Mouse (Mus musculus) heart, embryonic 11.5 days (tissue): ENCODE data around the gene Dnajb2. TPM values are rescaled to one million over a fixed set of nuclear protein-coding genes. Genes with fewer than 3 reads are reported as not detected.

Experiments
- ATAC-seq: fragments of 200-750 bp; cut with Nextera tagmentation; replicated peaks from 2 replicates; pipeline ENCODE4 v1.8.0; 2017; ENCODE audit warnings: moderate library complexity; ENCODE audit not compliant: insufficient number of reproducible peaks, low FRiP score, low TSS enrichment
- H3K27ac ChIP-seq: fragments of 300-500 bp; sonication (generic); 2 replicates; pipeline ENCODE4 v1.5.1; 2014; ENCODE audit warnings: mild to moderate bottlenecking, low read depth, low read length
- H3K27me3 ChIP-seq: fragments of 300-500 bp; sonication (generic); 2 replicates; pipeline ENCODE4 v1.6.1; 2014; ENCODE audit warnings: mild to moderate bottlenecking, low read length, mixed read lengths; ENCODE audit not compliant: control insufficient read depth, insufficient read depth
- H3K36me3 ChIP-seq: fragments of 300-500 bp; sonication (generic); 2 replicates; pipeline ENCODE4 v1.6.1; 2014; ENCODE audit warnings: mild to moderate bottlenecking, low read length, moderate library complexity, mixed read lengths; ENCODE audit not compliant: control insufficient read depth, insufficient read depth
- H3K4me1 ChIP-seq: fragments of 300-500 bp; sonication (generic); 2 replicates; pipeline ENCODE4 v1.6.1; 2014; ENCODE audit warnings: low read length; ENCODE audit not compliant: control insufficient read depth, insufficient read depth
- H3K4me2 ChIP-seq: fragments of 300-500 bp; sonication (generic); 2 replicates; pipeline ENCODE4 v1.6.1; 2014; ENCODE audit warnings: mild to moderate bottlenecking, moderate library complexity
- H3K4me3 ChIP-seq: fragments of 300-500 bp; sonication (generic); 2 replicates; pipeline ENCODE4 v1.5.1; 2014; ENCODE audit warnings: low read depth, low read length
- H3K9ac ChIP-seq: fragments of 300-500 bp; sonication (generic); 2 replicates; pipeline ENCODE4 v1.6.1; 2014; ENCODE audit warnings: mild to moderate bottlenecking, low read depth, low read length, moderate library complexity
- H3K9me3 ChIP-seq: fragments of 300-500 bp; sonication (generic); replicated peaks from 2 replicates; pipeline ENCODE4 v1.6.1; 2016; ENCODE audit warnings: low read length; ENCODE audit not compliant: control insufficient read depth
- WGBS: fragments of 180-500 bp; shearing (Covaris S2); extraction: QIAGEN DNeasy Blood & Tissue Kit; methylation state at CpG from one replicate; pipeline ENCODE4 v1.1.7; 2014; ENCODE audit not compliant: insufficient replicate concordance; 5-methylcytosine and 5-hydroxymethylcytosine counted together
- microRNA-seq: library from miRNA; unstranded; fragments of <30 nt; microRNA quantifications from one replicate; pipeline ENCODE4, GENCODE M21; 2016; ENCODE audit warnings: borderline number of aligned reads
- polyA plus RNA-seq: library from polyadenylated mRNA; unstranded; fragments of >200 nt; fragmentation: Nextera tagmentation; extraction: Ambion mirVana; gene quantifications from 2 replicates; pipeline ENCODE4 v1.2.1, GENCODE M21; 2014

Gene Dnajb2
- polyA plus RNA-seq, 1 experiment from 2014 or later, result 15.3 TPM

GRCm38 (mm10) chr1:75289888-75290431 lies 53.8 kb downstream of the Dnajb2 start:
- ATAC-seq, result no peak
- Histone ChIP-seq H3K4me1 (peaks cover 13% of the 10 kb centered on the region), H3K9ac (no peak overlapping the region), H3K9me3 (no peaks in the 10 kb centered on the region), H3K27me3 (no peaks in the 10 kb centered on the region), H3K4me2 (no peak overlapping the region), H3K4me3 (no peak overlapping the region), H3K36me3 (no peaks in the 10 kb centered on the region), H3K27ac (no peak overlapping the region)
- WGBS, result 61% methylated on average over 8 of the region's 8 CpGs

GRCm38 (mm10) chr1:75290582-75290981 lies 54.4 kb downstream of the Dnajb2 start:
- ATAC-seq, result no peak
- Histone ChIP-seq H3K27ac (no peak overlapping the region), H3K36me3 (no peaks in the 10 kb centered on the region), H3K9ac (no peak overlapping the region), H3K4me2 (no peak overlapping the region), H3K9me3 (no peaks in the 10 kb centered on the region), H3K4me3 (no peak overlapping the region), H3K27me3 (no peaks in the 10 kb centered on the region), H3K4me1 (peaks cover 13% of the 10 kb centered on the region)

GRCm38 (mm10) chr1:75291321-75291720 lies 55.1 kb downstream of the Dnajb2 start:
- no peak overlapping the region for H3K4me3 ChIP-seq
- H3K27me3 ChIP-seq, result no peaks in the 10 kb centered on the region
- no peaks in the 10 kb centered on the region for H3K36me3 ChIP-seq
- no peaks in the 10 kb centered on the region for H3K9me3 ChIP-seq
- H3K4me2 ChIP-seq, result no peak overlapping the region
- ATAC-seq, result no peak
- H3K27ac ChIP-seq, result no peak overlapping the region
- no peak overlapping the region for H3K9ac ChIP-seq
- WGBS, result 83% methylated on average over 8 of the region's 8 CpGs
- H3K4me1 ChIP-seq, result peaks cover 13% of the 10 kb centered on the region

GRCm38 (mm10) chr1:75292476-75293330 lies 56.5 kb downstream of the Dnajb2 start:
- no peak overlapping the region for H3K4me3 ChIP-seq
- H3K9me3 ChIP-seq, result no peaks in the 10 kb centered on the region
- H3K27me3 ChIP-seq, result no peaks in the 10 kb centered on the region
- WGBS, result 26% methylated on average over 12 of the region's 12 CpGs
- H3K27ac ChIP-seq, result peak overlapping the region; percentile 74
- H3K4me1 ChIP-seq, result peaks cover 13% of the 10 kb centered on the region
- peak overlapping the region; percentile 49 for H3K9ac ChIP-seq
- no peak for ATAC-seq
- H3K36me3 ChIP-seq, result no peaks in the 10 kb centered on the region
- peak overlapping the region; percentile 16 for H3K4me2 ChIP-seq

- ATAC-seq, result no peak
- Histone ChIP-seq H3K9ac (peak overlapping the region; percentile 49), H3K36me3 (no peaks in the 10 kb centered on the region), H3K4me1 (peaks cover 13% of the 10 kb centered on the region), H3K27me3 (no peaks in the 10 kb centered on the region), H3K9me3 (no peaks in the 10 kb centered on the region), H3K4me3 (no peak overlapping the region), H3K27ac (peak overlapping the region; percentile 74), H3K4me2 (peak overlapping the region; percentile 16)
- 70% methylated on average over 5 of the region's 5 CpGs for WGBS
Measured at GRCm38 (mm10) chr1:75293331-75293701, 57.1 kb downstream of the Dnajb2 start.

GRCm38 (mm10) chr1:75294294-75294693 lies 58.1 kb downstream of the Dnajb2 start:
- Histone ChIP-seq H3K4me2 (no peak overlapping the region), H3K9ac (no peak overlapping the region), H3K27ac (no peak overlapping the region), H3K27me3 (no peaks in the 10 kb centered on the region), H3K4me1 (peaks cover 13% of the 10 kb centered on the region), H3K9me3 (no peaks in the 10 kb centered on the region), H3K4me3 (no peak overlapping the region), H3K36me3 (no peaks in the 10 kb centered on the region)
- ATAC-seq, result no peak
- WGBS, result 68% methylated on average over 5 of the region's 5 CpGs

Small RNA genes within 50 kb of the gene (microRNA-seq; reads per million reads assigned to microRNA genes)
- not detected for gene Gm27943

Other genes with a start within 250 kb of the Dnajb2 start
- gene Nhej1, start 111.2 kb upstream of the Dnajb2 start, polyA plus RNA-seq, result 7.6 and 8.5 TPM in 2 replicates
- gene Slc23a3, start 102.5 kb upstream of the Dnajb2 start, polyA plus RNA-seq, result 0.20 TPM in 1 of 2 replicates, not detected in the other
- 31.6 and 31.8 TPM in 2 replicates for gene Cnppd1, start 93.7 kb upstream of the Dnajb2 start, polyA plus RNA-seq
- 31.9 and 37.7 TPM in 2 replicates for gene Retreg2, start 93.6 kb upstream of the Dnajb2 start, polyA plus RNA-seq
- gene Zfand2b, start 67.8 kb upstream of the Dnajb2 start, polyA plus RNA-seq, result 31.9 and 33.8 TPM in 2 replicates
- gene Abcb6, start 56.0 kb upstream of the Dnajb2 start, polyA plus RNA-seq, result 12.0 and 14.1 TPM in 2 replicates
- 18.7 and 24.2 TPM in 2 replicates for gene Ankzf1, start 44.3 kb upstream of the Dnajb2 start, polyA plus RNA-seq
- 22.7 and 26.8 TPM in 2 replicates for gene Atg9a, start 44.2 kb upstream of the Dnajb2 start, polyA plus RNA-seq
- 6.8 and 8.4 TPM in 2 replicates for gene Glb1l, start 25.6 kb upstream of the Dnajb2 start, polyA plus RNA-seq
- 81.7 and 82.8 TPM in 2 replicates for gene Stk16, start 25.6 kb upstream of the Dnajb2 start, polyA plus RNA-seq
- 39.2 and 39.8 TPM in 2 replicates for gene Tuba4a, start 16.5 kb upstream of the Dnajb2 start, polyA plus RNA-seq
- not detected in 2 replicates for gene A630095N17Rik, start 4.3 kb upstream of the Dnajb2 start, polyA plus RNA-seq
- gene Ptprn, start 28.1 kb downstream of the Dnajb2 start, polyA plus RNA-seq, result 0.51 and 0.74 TPM in 2 replicates
- 0.30 TPM in 1 of 2 replicates, not detected in the other for gene Resp18, start 42.0 kb downstream of the Dnajb2 start, polyA plus RNA-seq
- 119 and 121 TPM in 2 replicates for gene Dnpep, start 81.6 kb downstream of the Dnajb2 start, polyA plus RNA-seq
- 428 and 477 TPM in 2 replicates for gene Des, start 123.9 kb downstream of the Dnajb2 start, polyA plus RNA-seq
- 60.7 and 66.5 TPM in 2 replicates for gene Speg, start 138.9 kb downstream of the Dnajb2 start, polyA plus RNA-seq
- gene Gmppa, start 199.5 kb downstream of the Dnajb2 start, polyA plus RNA-seq, result 49.8 and 57.2 TPM in 2 replicates
- 0.11 TPM in 2 replicates for gene Asic4, start 214.0 kb downstream of the Dnajb2 start, polyA plus RNA-seq
- 21.4 and 24.6 TPM in 2 replicates for gene Chpf, start 242.9 kb downstream of the Dnajb2 start, polyA plus RNA-seq
- gene Tmem198, start 243.1 kb downstream of the Dnajb2 start, polyA plus RNA-seq, result 0.14 and 0.54 TPM in 2 replicates